Mouse (Mus musculus) C2C12 (cell line): ENCODE measurements around the gene Rab3ip. TPM values are rescaled to one million over a fixed set of nuclear protein-coding genes. Genes with fewer than 3 reads are reported as not detected.

Experiments
- H3K27me3 ChIP-seq: one replicate; pipeline ENCODE4 v1.6.1; 2011; ENCODE audit not compliant: control insufficient read depth, insufficient read depth, insufficient read length
- H3K36me3 ChIP-seq: one replicate; pipeline ENCODE4 v1.6.1; 2011; ENCODE audit not compliant: control insufficient read depth, insufficient read depth
- H3K4me3 ChIP-seq: one replicate; pipeline ENCODE4 v1.5.1; 2011; ENCODE audit warnings: mild to moderate bottlenecking, control low read depth; ENCODE audit not compliant: poor library complexity, insufficient read depth, severe bottlenecking
- H3K79me2 ChIP-seq: one replicate; pipeline ENCODE4 v1.6.1; 2011; ENCODE audit not compliant: control insufficient read depth, insufficient read depth
- H3K79me3 ChIP-seq: one replicate; pipeline ENCODE4 v1.6.1; 2011; ENCODE audit warnings: low read depth, control low read depth
- H3ac ChIP-seq: one replicate; pipeline ENCODE3; 2011; ENCODE audit warnings: low read depth; ENCODE audit not compliant: control insufficient read depth, insufficient read length
- CEBPB ChIP-seq: IDR thresholded peaks from one replicate; pipeline ENCODE4 v1.6.1; 2011; ENCODE audit warnings: low read depth, mild to moderate bottlenecking, control low read depth, moderate library complexity
- CTCF ChIP-seq: IDR thresholded peaks from one replicate; pipeline ENCODE4 v1.5.1; 2011; ENCODE audit not compliant: control insufficient read depth, insufficient read depth, insufficient read length
- FOSL1 ChIP-seq: IDR thresholded peaks from one replicate; pipeline ENCODE4 v1.8.0; 2011; ENCODE audit warnings: mild to moderate bottlenecking, low read length; ENCODE audit not compliant: poor library complexity, insufficient read depth, severe bottlenecking
- MAX ChIP-seq: IDR thresholded peaks from one replicate; pipeline ENCODE4 v1.6.1; 2011; ENCODE audit warnings: mild to moderate bottlenecking, control low read depth
- MYOD1 ChIP-seq: IDR thresholded peaks from one replicate; pipeline ENCODE4 v1.6.1; 2011; ENCODE audit warnings: low read depth; ENCODE audit not compliant: control insufficient read depth, insufficient read length
- MYOG ChIP-seq: IDR thresholded peaks from one replicate; pipeline ENCODE4 v1.6.1; 2011; ENCODE audit not compliant: control insufficient read depth, insufficient read length; ENCODE audit errors: extremely low read depth
- USF1 ChIP-seq: IDR thresholded peaks from one replicate; pipeline ENCODE4 v1.6.1; 2011; ENCODE audit warnings: low read depth, mild to moderate bottlenecking, control low read depth, moderate library complexity
- polyA plus RNA-seq: library from polyadenylated mRNA; unstranded; fragments of >200 nt; fragmentation: generic; extraction: Trizol; gene quantifications from one replicate; pipeline ENCODE4 v1.2.1, GENCODE M21; 2012; ENCODE audit warnings: missing spikeins

The Rab3ip gene
- polyA plus RNA-seq, 1 experiment = 29.8 TPM

DNA sequence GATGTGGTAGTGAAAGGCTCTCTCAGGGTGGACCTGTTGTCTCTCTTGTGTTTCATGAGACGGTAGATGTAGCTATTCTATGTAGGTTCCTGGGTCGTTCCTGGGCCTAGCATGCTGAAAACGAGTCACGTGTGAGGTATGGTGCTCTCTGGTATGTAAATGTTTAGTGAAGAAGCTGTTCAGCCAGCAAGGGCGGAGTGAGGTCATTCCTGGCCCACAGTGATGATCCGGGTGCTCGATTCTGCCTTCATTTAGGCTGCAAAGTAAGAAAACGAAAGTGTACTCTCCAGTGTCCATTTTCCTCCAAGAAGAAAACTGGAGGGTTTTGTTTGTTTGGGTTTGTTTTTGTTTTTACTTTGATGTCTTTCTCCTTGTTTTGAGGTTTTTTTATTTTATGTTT, 43.4 kb upstream of the Rab3ip start:
- no peak overlapping the region for H3K4me3 ChIP-seq
- no peak overlapping the region for H3ac ChIP-seq
- TF ChIP-seq FOSL1 = no peak
- TF ChIP-seq CEBPB = no peak
- no peaks in the 10 kb centered on the region for H3K27me3 ChIP-seq
- no peaks in the 10 kb centered on the region for H3K79me3 ChIP-seq
- H3K36me3 ChIP-seq = no peaks in the 10 kb centered on the region
- H3K79me2 ChIP-seq = no peaks in the 10 kb centered on the region

DNA sequence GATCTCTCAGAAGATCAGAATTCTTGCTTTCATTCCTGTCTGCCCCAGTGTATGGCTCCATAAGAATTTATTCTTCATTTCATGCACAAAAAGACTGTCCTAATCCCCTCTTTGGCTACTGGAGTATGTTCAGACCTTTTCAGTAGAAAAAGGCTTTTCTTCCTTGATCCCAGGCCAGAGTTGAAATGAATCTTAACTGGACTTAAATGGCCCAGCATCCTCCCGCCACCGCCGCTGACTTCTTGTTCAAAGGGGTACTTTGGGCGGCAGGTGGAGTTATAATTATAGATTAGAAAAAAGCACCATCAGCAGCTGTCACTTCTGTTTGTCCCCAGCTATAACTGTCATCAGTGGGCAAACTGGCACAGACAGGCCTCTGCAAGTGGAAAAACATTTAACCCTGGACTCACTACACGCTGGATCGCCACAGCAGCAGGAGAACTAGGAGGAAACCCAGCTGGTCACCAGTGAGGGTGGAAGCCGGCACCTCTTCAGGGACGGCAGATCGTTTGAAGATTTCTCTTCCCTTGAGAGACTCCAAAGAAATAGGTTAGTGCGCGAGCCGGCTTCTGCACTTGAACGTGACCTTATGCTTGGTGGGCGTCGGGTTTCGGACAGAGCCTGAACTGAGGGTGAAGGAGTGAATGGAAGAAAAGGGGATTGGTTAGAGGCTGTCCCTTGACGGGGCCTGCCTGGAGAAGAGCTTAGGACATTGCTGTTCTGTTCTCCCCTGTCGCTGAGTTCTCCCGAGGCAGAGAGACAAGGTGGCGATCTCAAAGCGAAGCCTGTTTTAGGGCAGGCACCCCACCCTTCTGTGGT, 35.9 kb upstream of the Rab3ip start, which contains the start of gene Best3:
Gene Best3, plus strand, starts transcription at position 51 of the 819 bp plus-strand sequence.
- Histone ChIP-seq H3K27me3 (no peaks in the 10 kb centered on the region), H3K4me3 (no peak within 1 kb of the TSS), H3K79me3 (no peaks in the 10 kb centered on the region), H3ac (no peak within 1 kb of the TSS), H3K79me2 (no peaks in the 10 kb centered on the region), H3K36me3 (no peaks in the 10 kb centered on the region)
- no peak for TF ChIP-seq CEBPB
- TF ChIP-seq USF1 = no peak

DNA sequence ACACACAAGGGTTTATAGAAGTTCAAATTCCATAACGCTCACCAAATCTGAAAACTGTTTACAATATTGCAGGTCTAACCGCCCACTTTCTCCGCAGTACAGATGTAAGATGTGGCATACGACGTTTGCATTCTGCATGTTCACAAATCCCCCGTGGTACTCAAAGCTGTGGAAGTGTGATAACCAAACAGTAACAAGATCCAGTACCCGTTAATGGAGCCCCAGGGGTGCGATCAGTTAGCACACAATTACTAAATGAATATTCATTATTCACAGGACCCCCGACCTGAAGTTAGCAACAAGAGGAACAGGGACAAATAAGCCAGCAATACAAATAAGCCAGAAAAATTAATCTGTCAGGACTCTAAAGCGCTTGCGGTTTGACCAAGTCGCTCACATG, 34.3 kb upstream of the Rab3ip start:
- no peaks in the 10 kb centered on the region for H3K36me3 ChIP-seq
- no peaks in the 10 kb centered on the region for H3K79me3 ChIP-seq
- no peaks in the 10 kb centered on the region for H3K79me2 ChIP-seq
- H3K27me3 ChIP-seq = no peaks in the 10 kb centered on the region
- H3K4me3 ChIP-seq = no peak overlapping the region
- no peak for TF ChIP-seq FOSL1
- no peak for TF ChIP-seq MYOG
- no peak for TF ChIP-seq CEBPB
- TF ChIP-seq CTCF = no peak
- TF ChIP-seq USF1 = no peak
- no peak for TF ChIP-seq MYOD1
- TF ChIP-seq MAX = no peak
- H3ac ChIP-seq = no peak overlapping the region

DNA sequence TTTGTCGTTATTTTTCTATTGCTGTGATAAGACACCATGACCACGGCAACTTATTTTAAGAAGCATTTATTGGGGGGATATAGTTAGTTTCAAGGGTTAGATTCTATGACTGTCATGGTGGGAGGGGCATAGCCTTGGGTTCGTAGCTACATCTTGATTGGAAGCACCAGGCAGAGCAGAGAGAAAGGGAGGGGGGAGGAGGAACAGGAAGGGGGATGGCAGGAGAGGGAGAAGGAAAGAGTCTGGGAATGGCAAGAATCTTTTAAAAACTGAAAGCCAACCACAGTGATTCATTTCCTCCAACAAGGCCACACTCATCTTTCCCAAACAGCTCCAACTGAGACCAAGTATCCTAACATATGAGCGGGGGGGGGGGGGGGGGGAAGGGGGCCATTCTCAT, 32.0 kb upstream of the Rab3ip start:
- no peaks in the 10 kb centered on the region for H3K79me3 ChIP-seq
- TF ChIP-seq MAX = no peak
- no peak for TF ChIP-seq MYOD1
- no peak for TF ChIP-seq MYOG
- no peak for TF ChIP-seq FOSL1
- no peak for TF ChIP-seq CEBPB
- no peak for TF ChIP-seq USF1
- no peak for TF ChIP-seq CTCF
- H3K36me3 ChIP-seq = no peaks in the 10 kb centered on the region
- H3K79me2 ChIP-seq = no peaks in the 10 kb centered on the region
- H3K27me3 ChIP-seq = no peaks in the 10 kb centered on the region
- no peak overlapping the region for H3K4me3 ChIP-seq
- H3ac ChIP-seq = no peak overlapping the region

DNA sequence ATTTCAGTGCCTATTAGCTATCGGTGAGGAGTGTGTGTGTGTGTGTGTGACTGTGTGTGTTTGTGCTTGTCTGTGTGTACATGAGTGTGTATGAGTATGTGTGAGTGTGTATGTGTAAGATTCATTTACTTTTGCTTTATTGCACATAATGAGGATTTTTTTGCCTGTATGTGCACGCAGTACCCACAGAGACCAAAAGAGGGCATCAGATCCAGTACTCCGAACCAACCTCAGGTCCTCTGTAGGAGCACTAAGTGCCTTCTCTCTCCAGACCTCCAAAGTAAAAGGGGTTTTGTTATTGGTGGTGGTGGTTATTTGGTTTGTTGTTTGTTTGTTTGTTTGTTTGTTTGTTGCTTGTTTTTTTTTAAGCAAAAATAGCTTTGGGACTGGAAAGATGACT, 30.3 kb upstream of the Rab3ip start:
- no peak overlapping the region for H3ac ChIP-seq
- H3K79me2 ChIP-seq = no peaks in the 10 kb centered on the region
- H3K27me3 ChIP-seq = no peaks in the 10 kb centered on the region
- no peaks in the 10 kb centered on the region for H3K79me3 ChIP-seq
- H3K36me3 ChIP-seq = no peaks in the 10 kb centered on the region
- TF ChIP-seq CEBPB (no peak), USF1 (no peak), MAX (no peak), FOSL1 (no peak), CTCF (no peak), MYOG (no peak), MYOD1 (no peak)
- no peak overlapping the region for H3K4me3 ChIP-seq

DNA sequence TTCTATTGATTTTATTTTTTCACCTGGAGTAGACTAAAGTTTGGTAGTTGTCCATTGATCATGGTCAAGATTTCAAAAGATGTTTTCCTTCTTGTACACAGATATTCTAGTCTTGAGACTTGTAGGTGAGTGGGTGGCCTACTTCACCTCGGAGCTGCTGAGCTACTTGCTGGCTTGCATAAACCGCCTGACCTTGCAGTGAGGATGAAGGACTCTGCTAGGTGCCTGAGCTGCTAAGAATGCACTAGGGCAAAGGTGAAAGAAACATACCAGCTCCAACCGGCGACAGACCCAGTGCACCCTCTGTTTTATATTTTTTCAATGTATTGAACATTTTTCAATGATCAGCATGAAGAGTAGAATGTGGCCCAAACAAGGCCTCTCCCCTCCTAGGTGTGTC, 29.7 kb upstream of the Rab3ip start:
- Histone ChIP-seq H3K79me2 (no peaks in the 10 kb centered on the region), H3ac (no peak overlapping the region), H3K36me3 (no peaks in the 10 kb centered on the region), H3K4me3 (no peak overlapping the region), H3K79me3 (no peaks in the 10 kb centered on the region), H3K27me3 (no peaks in the 10 kb centered on the region)
- no peak for TF ChIP-seq USF1
- TF ChIP-seq CEBPB = no peak
- TF ChIP-seq CTCF = no peak
- no peak for TF ChIP-seq FOSL1
- no peak for TF ChIP-seq MYOD1
- no peak for TF ChIP-seq MAX
- TF ChIP-seq MYOG = no peak
